Mouse (Mus musculus): ENCODE measurements around the gene Sema3a. TPM values are rescaled to one million over a fixed set of nuclear protein-coding genes. Genes with fewer than 3 reads are reported as not detected.

Sema3a gene
- 0.82 and 8.4 TPM in 2 replicates for polyA plus RNA-seq (2012; rRNA removed; ENCODE audit: low replicate concordance)

GRCm38 (mm10) chr5:13125241-13125692 is at the start of gene Sema3a:
Gene Sema3a, plus strand, starts transcription at chr5:13125414.

